Mouse (Mus musculus): ENCODE measurements around the gene Ints6l. TPM values are rescaled to one million over a fixed set of nuclear protein-coding genes. Genes with fewer than 3 reads are reported as not detected.
"Not testable (repeated sequence)": the region's sequence is repeated elsewhere in the genome, so short reads cannot be mapped to it uniquely, and the experiment has no call there.

Gene Ints6l
- polyA plus RNA-seq, 1 experiment from 2014 or later = 28.5 TPM

DNA sequence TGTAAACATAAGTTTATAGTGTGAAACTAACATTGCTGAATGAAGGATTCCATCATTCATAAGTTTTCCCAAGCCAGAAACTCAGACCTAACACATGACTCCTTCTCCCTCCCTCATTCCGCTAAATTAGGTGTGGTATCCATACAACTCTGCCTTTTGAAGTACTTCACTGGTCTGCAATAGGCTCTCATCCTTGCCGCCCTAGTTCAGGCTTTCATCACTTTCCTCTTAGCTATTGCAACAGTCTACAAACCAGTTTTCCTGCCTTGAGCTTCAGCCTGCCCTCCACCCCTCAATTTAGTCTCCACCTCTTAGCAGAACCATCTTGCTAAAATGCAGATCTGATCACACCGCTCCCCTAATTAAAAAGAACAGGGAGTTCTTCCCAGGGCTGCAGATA, 22.9 kb downstream of the Ints6l start:
- no peak overlapping the region for H3K27ac ChIP-seq (ENCODE audit: low read length)
- H3K4me3 ChIP-seq (replicated peaks; ENCODE audit: low read length) = no peak overlapping the region
- no peaks in the 10 kb centered on the region for H3K27me3 ChIP-seq (ENCODE audit: control insufficient read depth, insufficient read depth, low read length)
- no peak for ATAC-seq (ENCODE audit: insufficient read depth, low FRiP score)
- H3K4me2 ChIP-seq (ENCODE audit: low read depth, low read length) = no peak overlapping the region
- H3K9me3 ChIP-seq (replicated peaks; ENCODE audit: control insufficient read depth, low read length) = no peaks in the 10 kb centered on the region
- no peaks in the 10 kb centered on the region for H3K36me3 ChIP-seq (ENCODE audit: control insufficient read depth, insufficient read depth, low read length)
- no peak overlapping the region for H3K9ac ChIP-seq (ENCODE audit: low read length)
- no peaks in the 10 kb centered on the region for H3K4me1 ChIP-seq (ENCODE audit: control insufficient read depth, insufficient read depth, low read length)
- WGBS = 88% methylated on average over 3 of the region's 3 CpGs

DNA sequence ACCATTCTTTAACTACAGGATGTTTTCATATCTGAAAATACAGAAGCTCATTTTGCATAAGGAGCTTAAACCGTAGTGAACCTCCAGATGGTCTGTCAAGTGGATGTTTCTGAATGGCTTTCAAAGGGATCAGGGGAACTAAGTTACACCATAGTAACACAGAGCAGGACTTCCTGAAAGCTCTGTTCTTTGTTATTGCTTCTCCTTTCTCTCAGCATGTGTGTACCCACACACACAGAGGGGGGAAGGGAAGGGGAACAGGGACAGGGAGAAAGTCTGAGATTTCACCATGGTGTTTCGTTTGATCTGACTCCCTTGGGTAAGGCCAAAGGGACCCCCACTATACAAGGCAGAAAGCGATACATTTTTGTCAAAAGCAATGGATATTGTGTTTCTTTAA, 27.2 kb downstream of the Ints6l start:
- Histone ChIP-seq H3K9ac (ENCODE audit: low read length) (no peak overlapping the region), H3K4me2 (ENCODE audit: low read depth, low read length) (no peak overlapping the region), H3K9me3 (replicated peaks; ENCODE audit: control insufficient read depth, low read length) (no peaks in the 10 kb centered on the region), H3K36me3 (ENCODE audit: control insufficient read depth, insufficient read depth, low read length) (no peaks in the 10 kb centered on the region), H3K4me1 (ENCODE audit: control insufficient read depth, insufficient read depth, low read length) (no peaks in the 10 kb centered on the region), H3K27me3 (ENCODE audit: control insufficient read depth, insufficient read depth, low read length) (no peaks in the 10 kb centered on the region), H3K27ac (ENCODE audit: low read length) (no peak overlapping the region), H3K4me3 (replicated peaks; ENCODE audit: low read length) (no peak overlapping the region)
- WGBS = 82% methylated on average over 3 of the region's 3 CpGs
- no peak for ATAC-seq (ENCODE audit: insufficient read depth, low FRiP score)

DNA sequence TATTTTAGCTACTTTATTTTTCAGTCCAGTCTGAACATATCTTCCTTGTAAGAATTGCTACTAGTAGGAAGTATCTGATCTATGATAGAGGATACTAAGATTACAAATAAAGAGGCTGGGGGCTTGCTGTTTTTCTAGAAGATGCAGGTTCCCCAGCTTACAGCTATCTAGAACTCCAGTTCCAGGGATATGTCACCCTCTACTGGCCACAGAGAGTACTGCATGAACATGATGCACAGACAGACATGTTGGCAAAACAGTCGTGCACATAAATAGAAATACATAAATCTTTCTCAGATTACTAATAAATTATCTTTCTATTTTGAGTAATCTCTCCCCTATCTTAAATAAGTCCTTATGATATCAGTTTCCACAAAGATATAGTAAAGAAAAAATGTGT, 35.1 kb downstream of the Ints6l start:
- H3K27ac ChIP-seq (ENCODE audit: low read length) = no peak overlapping the region
- no peaks in the 10 kb centered on the region for H3K9me3 ChIP-seq (replicated peaks; ENCODE audit: control insufficient read depth, low read length)
- no peaks in the 10 kb centered on the region for H3K4me1 ChIP-seq (ENCODE audit: control insufficient read depth, insufficient read depth, low read length)
- no peak overlapping the region for H3K9ac ChIP-seq (ENCODE audit: low read length)
- no peak overlapping the region for H3K4me3 ChIP-seq (replicated peaks; ENCODE audit: low read length)
- no peak for ATAC-seq (ENCODE audit: insufficient read depth, low FRiP score)
- H3K4me2 ChIP-seq (ENCODE audit: low read depth, low read length) = no peak overlapping the region
- no peaks in the 10 kb centered on the region for H3K27me3 ChIP-seq (ENCODE audit: control insufficient read depth, insufficient read depth, low read length)
- no peaks in the 10 kb centered on the region for H3K36me3 ChIP-seq (ENCODE audit: control insufficient read depth, insufficient read depth, low read length)
- WGBS = 11% methylated on average over 1 of the region's 1 CpGs

DNA sequence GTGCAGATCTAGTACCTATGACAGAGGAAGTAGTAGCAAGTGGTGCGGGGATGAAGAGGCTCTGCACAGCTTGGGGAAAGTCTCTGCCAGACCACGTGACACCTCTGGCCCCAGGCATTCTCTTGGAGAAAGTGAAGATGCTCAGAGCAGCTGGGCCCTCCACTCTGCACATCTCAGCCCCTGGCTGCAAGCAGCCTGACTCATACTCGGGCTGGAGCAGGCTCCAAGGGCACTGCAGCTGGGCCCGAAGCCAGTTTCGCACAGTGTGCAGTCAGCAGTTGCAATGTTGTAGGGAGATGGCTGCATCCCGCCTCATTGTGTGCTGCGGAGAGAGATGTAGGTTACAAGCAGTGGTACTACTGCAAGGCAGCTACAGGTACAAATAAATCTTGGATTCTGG, 42.6 kb downstream of the Ints6l start:
- H3K36me3 ChIP-seq (ENCODE audit: control insufficient read depth, insufficient read depth, low read length) = no peaks in the 10 kb centered on the region
- ATAC-seq (ENCODE audit: insufficient read depth, low FRiP score) = no peak
- no peak overlapping the region for H3K4me2 ChIP-seq (ENCODE audit: low read depth, low read length)
- no peak overlapping the region for H3K27ac ChIP-seq (ENCODE audit: low read length)
- WGBS = 81% methylated on average over 7 of the region's 7 CpGs
- no peaks in the 10 kb centered on the region for H3K27me3 ChIP-seq (ENCODE audit: control insufficient read depth, insufficient read depth, low read length)
- no peaks in the 10 kb centered on the region for H3K4me1 ChIP-seq (ENCODE audit: control insufficient read depth, insufficient read depth, low read length)
- no peak overlapping the region for H3K9ac ChIP-seq (ENCODE audit: low read length)
- no peaks in the 10 kb centered on the region for H3K9me3 ChIP-seq (replicated peaks; ENCODE audit: control insufficient read depth, low read length)
- H3K4me3 ChIP-seq (replicated peaks; ENCODE audit: low read length) = no peak overlapping the region

- 81% methylated on average over 6 of the region's 6 CpGs for WGBS
- not testable (repeated sequence) for H3K4me3 ChIP-seq (replicated peaks; ENCODE audit: low read length); H3K4me2 ChIP-seq (ENCODE audit: low read depth, low read length); H3K36me3 ChIP-seq (ENCODE audit: control insufficient read depth, insufficient read depth, low read length); H3K4me1 ChIP-seq (ENCODE audit: control insufficient read depth, insufficient read depth, low read length); H3K9me3 ChIP-seq (replicated peaks; ENCODE audit: control insufficient read depth, low read length); H3K27ac ChIP-seq (ENCODE audit: low read length); H3K27me3 ChIP-seq (ENCODE audit: control insufficient read depth, insufficient read depth, low read length); ATAC-seq (ENCODE audit: insufficient read depth, low FRiP score); H3K9ac ChIP-seq (ENCODE audit: low read length)
These were observed 69.8 kb downstream of the Ints6l start, which contains the start of gene Gm10477 for GRCm38 (mm10) chrX:56524442-56524841. TSS of gene Gm10477 (plus strand) at chrX:56524742.

DNA sequence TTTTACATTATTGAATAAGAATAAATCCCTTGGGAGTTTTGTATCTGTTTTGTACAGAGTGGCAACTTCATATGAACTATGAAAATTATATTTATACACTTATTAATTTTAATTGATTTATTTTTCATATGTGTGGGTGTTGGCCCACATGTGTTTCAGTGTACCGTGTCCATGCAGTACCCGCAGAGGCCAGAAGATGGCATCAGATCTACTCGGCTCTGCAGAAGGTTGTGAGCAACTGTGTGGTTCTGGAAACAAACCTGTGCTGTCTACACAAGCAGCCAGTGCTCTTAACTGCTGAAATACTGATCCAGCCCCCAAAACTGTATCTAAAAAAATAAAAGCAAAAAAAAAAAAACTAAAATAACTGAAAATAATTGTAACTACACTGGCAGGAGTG, 76.6 kb downstream of the Ints6l start:
- 8% methylated on average over 3 of the region's 3 CpGs for WGBS
- ATAC-seq (ENCODE audit: insufficient read depth, low FRiP score) = no peak
- no peaks in the 10 kb centered on the region for H3K36me3 ChIP-seq (ENCODE audit: control insufficient read depth, insufficient read depth, low read length)
- no peak overlapping the region for H3K9ac ChIP-seq (ENCODE audit: low read length)
- H3K27ac ChIP-seq (ENCODE audit: low read length) = no peak overlapping the region
- no peak overlapping the region for H3K4me2 ChIP-seq (ENCODE audit: low read depth, low read length)
- no peaks in the 10 kb centered on the region for H3K4me1 ChIP-seq (ENCODE audit: control insufficient read depth, insufficient read depth, low read length)
- H3K4me3 ChIP-seq (replicated peaks; ENCODE audit: low read length) = no peak overlapping the region
- no peaks in the 10 kb centered on the region for H3K27me3 ChIP-seq (ENCODE audit: control insufficient read depth, insufficient read depth, low read length)
- H3K9me3 ChIP-seq (replicated peaks; ENCODE audit: control insufficient read depth, low read length) = no peaks in the 10 kb centered on the region

- H3K27ac ChIP-seq (ENCODE audit: low read length) = no peak overlapping the region
- 57% methylated on average over 4 of the region's 4 CpGs for WGBS
- no peak overlapping the region for H3K4me2 ChIP-seq (ENCODE audit: low read depth, low read length)
- no peak for ATAC-seq (ENCODE audit: insufficient read depth, low FRiP score)
- H3K27me3 ChIP-seq (ENCODE audit: control insufficient read depth, insufficient read depth, low read length) = no peaks in the 10 kb centered on the region
- H3K9me3 ChIP-seq (replicated peaks; ENCODE audit: control insufficient read depth, low read length) = no peaks in the 10 kb centered on the region
- no peak overlapping the region for H3K4me3 ChIP-seq (replicated peaks; ENCODE audit: low read length)
- no peaks in the 10 kb centered on the region for H3K4me1 ChIP-seq (ENCODE audit: control insufficient read depth, insufficient read depth, low read length)
- H3K36me3 ChIP-seq (ENCODE audit: control insufficient read depth, insufficient read depth, low read length) = no peaks in the 10 kb centered on the region
- H3K9ac ChIP-seq (ENCODE audit: low read length) = no peak overlapping the region
These were observed 82.5 kb downstream of the Ints6l start for GRCm38 (mm10) chrX:56537162-56537561.

DNA sequence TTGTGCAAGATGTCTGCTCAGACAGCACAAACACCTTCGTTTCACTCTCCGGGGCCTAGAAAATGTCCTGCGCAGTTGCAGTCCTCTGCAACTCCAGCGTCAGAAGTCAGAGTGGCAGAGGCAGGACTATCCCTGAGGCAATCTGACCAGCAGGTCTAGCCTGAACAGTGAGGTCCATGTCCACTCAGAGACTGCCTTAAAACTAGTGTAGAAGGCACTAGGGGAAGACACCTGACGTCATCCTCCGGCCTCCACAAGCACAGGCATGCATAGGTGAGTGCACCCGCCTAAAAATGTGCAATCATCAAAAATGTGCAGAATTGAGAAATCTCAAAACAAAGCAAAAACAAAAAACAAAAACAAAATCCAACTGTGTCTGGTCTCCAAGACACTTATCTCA, 94.8 kb downstream of the Ints6l start, which contains the start of gene Gm648:
Gene Gm648 (minus strand): TSS at position 101 of the 400 bp plus-strand sequence.
- no peaks in the 10 kb centered on the region for H3K4me1 ChIP-seq (ENCODE audit: control insufficient read depth, insufficient read depth, low read length)
- no peak within 1 kb of the TSS for H3K27ac ChIP-seq (ENCODE audit: low read length)
- no peak within 1 kb of the TSS for H3K4me2 ChIP-seq (ENCODE audit: low read depth, low read length)
- 91% methylated on average over 7 of the region's 7 CpGs for WGBS
- H3K9me3 ChIP-seq (replicated peaks; ENCODE audit: control insufficient read depth, low read length) = no peaks in the 10 kb centered on the region
- no peak within 1 kb of the TSS for H3K4me3 ChIP-seq (replicated peaks; ENCODE audit: low read length)
- no peaks in the 10 kb centered on the region for H3K36me3 ChIP-seq (ENCODE audit: control insufficient read depth, insufficient read depth, low read length)
- no peak within 1 kb of the TSS for H3K9ac ChIP-seq (ENCODE audit: low read length)
- no peak for ATAC-seq (ENCODE audit: insufficient read depth, low FRiP score)
- H3K27me3 ChIP-seq (ENCODE audit: control insufficient read depth, insufficient read depth, low read length) = no peaks in the 10 kb centered on the region

- Histone ChIP-seq H3K27ac (ENCODE audit: low read length) (no peak overlapping the region), H3K9me3 (replicated peaks; ENCODE audit: control insufficient read depth, low read length) (no peaks in the 10 kb centered on the region), H3K27me3 (ENCODE audit: control insufficient read depth, insufficient read depth, low read length) (no peaks in the 10 kb centered on the region), H3K4me3 (replicated peaks; ENCODE audit: low read length) (no peak overlapping the region), H3K4me2 (ENCODE audit: low read depth, low read length) (no peak overlapping the region), H3K4me1 (ENCODE audit: control insufficient read depth, insufficient read depth, low read length) (no peaks in the 10 kb centered on the region), H3K36me3 (ENCODE audit: control insufficient read depth, insufficient read depth, low read length) (no peaks in the 10 kb centered on the region), H3K9ac (ENCODE audit: low read length) (no peak overlapping the region)
- WGBS = 68% methylated on average over 3 of the region's 3 CpGs
- no peak for ATAC-seq (ENCODE audit: insufficient read depth, low FRiP score)
These were observed 98.9 kb downstream of the Ints6l start for GRCm38 (mm10) chrX:56553584-56553983.
